Mouse (Mus musculus) adrenal gland, postnatal 36 days (tissue): Measurements from ENCODE around the gene Stk10. TPM values are rescaled to one million over a fixed set of nuclear protein-coding genes. Genes with fewer than 3 reads are reported as not detected.

Source experiments
- DNase-seq, 2 experiments: peaks; one replicate each; pipeline ENCODE4 v3.0.0; 2021; ENCODE audit warnings: mixed read lengths in 1 of 2
- total RNA-seq, 2 experiments: library from RNA; stranded (reverse); gene quantifications; 2 replicates each; pipeline ENCODE4 v1.2.3; 2021

The Stk10 gene
- total RNA-seq, 2 experiments from 2014 or later, result 9.0 to 13.3 TPM

DNA sequence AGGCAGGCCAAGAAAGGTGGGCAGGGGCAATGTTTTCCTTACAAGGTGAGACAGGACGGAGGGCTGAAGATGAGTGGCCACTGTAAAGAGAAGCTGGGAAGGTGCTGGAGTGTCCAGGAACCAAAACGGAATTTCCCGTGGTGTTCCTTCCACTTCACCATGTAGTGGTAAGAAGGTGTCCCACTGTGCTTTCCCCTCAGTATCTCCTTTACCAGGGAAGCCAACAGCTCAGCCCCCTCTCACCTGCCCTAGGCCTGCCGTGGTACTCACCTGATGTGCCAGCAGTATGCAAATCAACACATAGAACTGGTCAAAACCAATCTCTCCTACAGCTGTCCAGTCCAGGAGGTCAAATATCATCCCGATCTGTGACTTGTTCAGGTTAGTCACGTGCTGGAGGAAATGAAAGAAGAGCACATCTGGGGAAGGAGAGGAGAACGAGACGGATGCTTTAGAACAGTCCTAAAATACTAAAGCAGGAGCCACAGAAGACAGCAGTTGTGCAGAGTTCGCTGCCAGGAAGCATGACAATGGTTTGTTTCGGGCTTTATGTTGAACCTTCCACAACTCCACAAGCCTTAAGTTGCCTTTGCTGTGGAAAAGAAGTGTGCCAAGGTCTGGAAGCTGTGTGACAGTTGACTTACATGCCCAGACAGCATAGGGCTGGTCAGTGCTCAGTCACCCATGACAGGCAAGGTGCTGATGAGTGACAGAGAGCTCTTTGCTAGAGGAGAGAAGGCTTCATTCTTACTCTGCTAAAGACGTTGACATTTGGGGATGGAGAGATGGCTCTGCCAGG lies 8.8 kb upstream of the Stk10 start:
- DNase-seq, result no peak

- no peak for DNase-seq
Observed at GRCm38 (mm10) chr11:32527006-32527405, 6.1 kb upstream of the Stk10 start.

DNA sequence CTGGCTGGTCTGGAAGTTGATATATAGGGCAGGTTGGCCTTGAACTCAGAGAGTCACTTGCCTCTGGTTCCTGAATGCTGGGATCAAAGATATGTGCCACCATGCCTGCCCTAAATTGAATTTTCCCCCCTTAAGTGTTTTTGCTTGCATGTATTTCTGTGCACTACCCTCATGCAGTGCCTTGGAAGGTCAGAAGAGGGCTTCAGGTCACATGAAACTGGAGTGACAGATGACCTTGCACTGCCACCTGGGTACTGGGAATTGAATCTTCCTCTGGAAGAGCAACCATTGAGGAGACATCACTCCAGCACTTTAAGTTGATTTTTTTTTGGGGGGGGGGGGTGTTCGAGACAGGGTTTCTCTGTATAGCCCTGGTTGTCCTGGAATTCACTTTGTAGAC lies 3.0 kb upstream of the Stk10 start:
- no peak for DNase-seq

DNA sequence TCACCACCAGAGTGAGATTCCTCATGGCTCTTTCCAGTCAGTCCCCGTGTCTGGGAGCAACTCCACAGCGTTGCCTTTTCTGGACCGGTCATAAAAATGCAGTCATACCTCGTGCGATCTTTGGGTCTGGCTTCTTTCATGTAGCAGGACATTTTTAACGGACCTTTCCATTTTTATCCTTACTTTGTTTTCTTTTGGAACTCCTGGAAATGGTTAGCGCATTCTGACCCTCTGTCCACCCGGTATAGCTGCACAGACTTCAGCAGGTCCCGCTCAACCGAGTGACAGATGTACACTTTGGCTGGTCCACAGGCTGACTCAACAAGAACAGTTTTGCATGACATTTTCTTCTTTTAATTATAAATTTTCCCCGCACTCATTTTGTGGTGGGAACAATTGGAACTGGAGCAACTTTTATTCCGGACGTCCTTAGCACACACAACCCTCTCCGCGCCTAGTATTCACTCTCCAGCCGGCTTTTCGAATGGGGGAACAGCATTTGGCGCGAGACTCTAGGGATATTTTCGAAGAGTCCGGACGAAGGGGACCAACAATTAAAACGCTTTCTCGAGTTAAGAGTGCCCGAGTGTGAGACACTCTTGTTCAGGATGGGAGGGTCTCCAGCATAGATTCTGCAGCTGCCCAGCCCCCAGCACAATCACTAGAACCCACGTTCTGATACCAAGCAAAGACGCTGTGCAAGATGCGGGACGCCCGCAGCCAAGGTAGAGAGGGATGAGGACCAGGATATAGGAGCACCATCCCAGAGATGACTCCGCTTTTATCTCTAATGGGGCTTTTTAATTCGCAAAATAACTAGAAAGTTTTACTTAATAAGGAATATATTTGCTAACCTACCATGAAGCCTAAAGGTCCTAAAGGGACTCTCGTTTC lies 987 bp upstream of the Stk10 start, which contains the start of gene Efcab9:
Gene Efcab9, minus strand, starts transcription at position 211 of the 894 bp plus-strand sequence.
- no peak for DNase-seq

- DNase-seq, result peak in 1 of 2 experiments; percentile 66
Observed at GRCm38 (mm10) chr11:32533482-32534261, 567 bp downstream of the Stk10 start.

DNA sequence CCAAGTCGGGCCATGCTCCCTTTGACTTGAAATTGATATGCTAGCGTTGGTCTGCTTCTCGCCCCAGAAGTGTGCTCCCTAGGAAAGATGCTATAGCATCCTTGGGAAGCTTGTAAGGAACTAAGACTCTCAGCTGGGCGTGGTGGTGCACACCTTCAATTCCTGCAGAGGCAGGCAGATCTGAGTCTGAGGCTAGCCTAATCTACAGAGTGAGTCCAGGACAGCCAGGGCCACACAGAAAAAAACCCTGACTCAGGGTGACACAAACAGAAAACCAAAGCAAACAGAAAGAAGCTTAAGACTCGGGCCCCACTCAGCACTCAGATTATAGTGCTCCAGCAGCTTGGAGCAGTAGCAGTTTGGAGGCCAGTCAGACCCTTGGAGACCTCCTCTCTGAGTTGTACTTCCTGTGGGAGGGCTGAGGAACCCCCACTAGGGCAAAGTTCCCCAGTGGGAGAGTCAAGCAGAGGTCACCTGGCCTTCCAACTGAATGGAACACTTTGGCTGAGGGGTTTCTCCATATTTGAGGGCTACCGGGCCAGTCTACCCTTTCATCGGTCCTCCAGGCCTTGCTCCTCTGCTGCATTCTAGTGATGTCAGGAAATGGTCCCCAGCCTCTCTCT lies 1.5 kb downstream of the Stk10 start:
- no peak for DNase-seq

GRCm38 (mm10) chr11:32535646-32536045 lies 2.5 kb downstream of the Stk10 start:
- DNase-seq, result no peak

GRCm38 (mm10) chr11:32536954-32537353 lies 3.8 kb downstream of the Stk10 start:
- DNase-seq, result no peak

- DNase-seq, result peak in 1 of 2 experiments; percentile 52
Observed at GRCm38 (mm10) chr11:32538435-32538834, 5.3 kb downstream of the Stk10 start.

DNA sequence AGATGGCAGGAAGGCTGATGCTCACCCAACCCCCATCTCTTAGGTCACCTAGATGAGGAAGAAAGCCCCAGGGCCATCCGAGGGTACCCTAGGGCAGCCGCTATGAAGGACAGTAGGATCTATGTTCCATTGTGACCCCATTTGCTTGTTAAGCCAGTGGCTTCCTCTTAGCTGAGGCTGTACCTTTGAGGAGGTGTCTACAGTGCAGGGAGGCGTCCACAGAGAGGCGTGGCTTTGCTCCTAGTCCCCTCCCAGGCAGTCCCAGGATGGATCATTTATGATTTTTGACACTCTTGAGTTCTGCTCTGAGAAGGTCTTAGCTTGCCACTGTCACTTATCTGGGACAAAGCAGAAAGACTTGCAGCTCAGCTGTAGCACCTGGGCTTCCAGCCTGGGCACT lies 5.7 kb downstream of the Stk10 start:
- no peak for DNase-seq

- no peak for DNase-seq
Observed at GRCm38 (mm10) chr11:32539717-32540116, 6.6 kb downstream of the Stk10 start.

- DNase-seq, result no peak
Observed at GRCm38 (mm10) chr11:32540463-32540862, 7.4 kb downstream of the Stk10 start.

- DNase-seq, result peak in 1 of 2 experiments; percentile 53
Observed at GRCm38 (mm10) chr11:32542181-32542580, 9.1 kb downstream of the Stk10 start.

DNA sequence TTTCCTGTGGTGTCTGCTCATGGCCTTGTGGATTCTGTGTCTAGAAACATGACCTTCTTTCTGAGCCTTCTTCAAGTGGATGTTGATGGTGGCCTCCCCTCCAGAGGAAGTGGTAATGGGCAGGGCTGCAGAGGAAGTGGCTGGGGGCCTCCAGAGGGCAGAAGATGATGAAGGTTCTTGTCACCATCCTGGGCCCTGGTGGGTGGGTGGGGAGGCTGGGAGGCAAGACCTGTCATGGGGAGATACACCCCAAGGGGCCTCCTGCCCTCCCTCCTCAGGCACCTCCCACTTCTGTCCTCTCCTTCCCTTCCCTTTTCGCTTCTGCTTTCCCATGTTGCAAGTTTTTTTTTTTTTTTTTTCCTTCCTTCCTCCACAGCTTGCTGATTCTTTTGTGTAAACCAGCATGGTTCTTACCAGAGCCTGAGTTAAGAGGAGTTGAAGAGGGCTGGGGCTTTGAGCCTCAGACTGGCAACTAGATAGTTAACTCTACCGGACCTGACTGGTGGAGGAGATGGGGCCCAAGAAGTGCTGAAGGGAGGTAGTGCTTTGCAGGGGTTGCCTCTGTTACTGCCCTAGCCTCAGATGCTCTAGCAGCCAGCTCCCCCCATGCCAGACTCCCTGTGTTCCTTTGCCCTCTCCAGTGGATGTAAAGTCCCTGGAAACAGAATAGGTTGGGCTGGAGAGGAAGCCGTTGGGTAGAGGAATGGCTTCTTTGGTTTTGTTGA lies 9.7 kb downstream of the Stk10 start:
- DNase-seq, result peak in 1 of 2 experiments; percentile 51

DNA sequence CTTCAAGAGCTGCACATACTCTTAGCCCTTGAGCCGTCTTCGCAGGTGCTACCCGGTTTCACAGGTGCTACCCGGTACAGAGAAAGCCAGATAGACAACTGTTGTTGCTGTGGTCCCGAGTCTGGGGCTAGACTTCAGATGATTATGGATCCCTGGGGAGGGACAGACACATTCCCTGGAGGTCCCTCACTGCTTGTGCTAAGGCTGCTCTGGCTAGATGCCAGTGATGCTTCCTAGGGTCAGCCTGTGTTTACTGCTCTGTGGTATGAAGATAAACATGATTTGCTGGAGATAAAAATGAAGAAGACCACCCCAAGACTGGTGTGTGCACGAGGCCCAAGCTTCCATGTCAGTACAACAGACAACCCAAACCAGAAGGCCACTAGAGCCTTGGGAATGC lies 10.9 kb downstream of the Stk10 start:
- no peak for DNase-seq

DNA sequence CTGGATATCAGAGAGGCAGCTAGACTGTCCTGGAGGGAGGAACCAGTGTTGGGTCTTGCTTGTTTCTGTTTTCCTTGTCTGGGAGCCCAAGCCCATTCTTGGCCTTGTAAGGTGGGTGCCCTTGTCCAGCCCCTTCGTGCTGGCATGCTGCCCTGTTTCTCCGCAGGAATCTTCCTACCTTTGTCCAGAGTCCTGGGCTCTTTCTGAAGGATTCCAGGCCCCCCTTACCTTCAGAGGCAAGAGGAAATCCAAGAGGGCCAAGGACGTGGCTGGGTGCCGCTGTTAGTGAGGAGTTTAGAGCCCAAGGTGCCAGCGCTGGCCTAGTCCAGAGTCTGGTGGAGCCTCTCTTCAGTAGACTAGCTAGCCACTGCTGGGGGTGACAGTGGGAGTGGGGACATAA lies 11.4 kb downstream of the Stk10 start:
- no peak for DNase-seq

DNA sequence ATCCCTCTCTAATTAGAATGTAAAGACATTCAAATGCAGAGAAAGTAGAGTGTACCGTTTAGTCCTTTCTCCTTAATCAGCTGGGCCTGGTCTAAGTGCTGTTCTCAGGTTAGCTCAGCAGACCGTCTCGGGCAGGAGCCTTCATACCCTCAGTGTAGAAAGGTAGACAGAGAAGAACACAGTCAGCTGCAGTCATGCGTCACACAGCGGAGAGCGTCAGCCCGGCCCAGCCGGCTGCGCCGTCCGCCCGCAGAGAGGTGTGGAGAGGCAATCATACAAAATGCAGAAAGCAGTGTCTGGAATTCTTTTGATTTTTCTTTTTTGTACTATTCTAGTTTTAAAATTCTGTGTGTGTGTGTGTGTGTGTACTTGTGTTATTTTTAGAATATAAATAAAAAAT lies 12.5 kb downstream of the Stk10 start:
- no peak for DNase-seq

DNA sequence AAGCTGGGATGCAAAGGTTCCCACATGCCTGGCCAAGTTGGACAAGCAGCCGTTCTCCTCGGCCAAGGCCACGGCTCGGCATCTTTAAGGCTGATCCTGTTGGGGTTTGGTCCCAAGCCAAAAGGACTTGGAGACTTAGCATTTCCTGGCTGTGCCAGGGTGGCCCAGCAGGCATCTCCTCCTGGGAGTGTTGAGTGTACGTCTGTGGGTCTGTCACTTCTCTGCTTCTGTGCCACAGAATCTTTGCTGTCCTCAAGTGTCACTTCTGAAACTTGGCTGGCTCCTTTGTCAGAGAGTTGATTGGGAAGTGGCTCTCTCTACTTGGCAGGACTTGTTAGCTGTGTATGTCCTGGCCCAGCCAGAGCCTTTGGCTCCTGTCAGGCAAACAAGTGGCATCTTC lies 13.4 kb downstream of the Stk10 start:
- peak; percentile 61 to 77 for DNase-seq

DNA sequence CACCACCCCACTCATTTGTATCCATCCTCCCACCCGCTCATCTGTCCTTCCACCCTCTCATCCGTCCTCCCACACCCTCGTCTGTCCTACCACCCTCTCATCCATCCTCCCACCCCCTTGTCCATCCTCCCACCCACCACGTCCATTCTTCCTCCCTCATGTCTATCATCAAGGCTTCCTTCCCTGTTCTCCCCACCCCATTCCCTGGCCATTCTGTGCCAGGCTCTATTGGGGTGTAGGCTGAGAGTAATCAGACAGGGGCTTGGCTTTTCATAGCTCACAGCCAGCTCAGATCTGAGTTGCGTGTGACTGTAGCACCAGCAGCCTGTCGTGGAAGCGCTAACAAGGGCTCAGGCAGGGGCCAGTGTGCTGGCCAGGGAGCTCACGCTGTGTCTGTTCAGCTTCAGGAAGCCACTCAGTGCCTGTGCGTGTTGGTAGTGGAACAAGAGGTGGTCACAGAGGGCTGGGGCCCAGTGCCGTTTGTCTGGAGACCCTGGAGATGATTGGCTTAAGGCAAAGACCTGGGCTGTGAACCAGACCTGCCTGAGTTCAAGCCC lies 14.4 kb downstream of the Stk10 start:
- no peak for DNase-seq

DNA sequence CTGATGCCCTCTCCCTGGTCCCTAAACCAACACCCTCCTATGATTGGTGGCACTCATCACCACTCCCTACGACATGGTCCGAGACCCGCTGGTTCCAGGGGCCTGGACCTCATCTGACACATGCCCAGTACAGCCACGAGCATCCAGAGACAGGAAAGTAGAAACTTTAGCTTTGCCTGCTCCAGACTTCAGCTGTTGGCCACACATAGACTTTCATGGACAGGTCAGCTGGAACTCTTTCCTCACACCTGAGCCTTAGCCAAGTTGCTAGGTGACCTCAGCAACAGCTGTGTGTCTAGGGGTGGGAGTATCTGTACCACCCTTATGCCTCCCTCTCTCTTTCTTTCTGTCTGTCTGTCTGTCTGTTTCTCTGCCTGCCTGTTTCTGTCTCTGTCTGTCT lies 15.1 kb downstream of the Stk10 start:
- no peak for DNase-seq

GRCm38 (mm10) chr11:32549236-32549635 lies 16.1 kb downstream of the Stk10 start:
- DNase-seq, result no peak
